Mouse (Mus musculus): ENCODE results near the gene Mcl1.
"Not testable (repeated sequence)": the region's sequence is repeated elsewhere in the genome, so short reads cannot be mapped to it uniquely, and the experiment has no call there.

Mcl1 gene

DNA sequence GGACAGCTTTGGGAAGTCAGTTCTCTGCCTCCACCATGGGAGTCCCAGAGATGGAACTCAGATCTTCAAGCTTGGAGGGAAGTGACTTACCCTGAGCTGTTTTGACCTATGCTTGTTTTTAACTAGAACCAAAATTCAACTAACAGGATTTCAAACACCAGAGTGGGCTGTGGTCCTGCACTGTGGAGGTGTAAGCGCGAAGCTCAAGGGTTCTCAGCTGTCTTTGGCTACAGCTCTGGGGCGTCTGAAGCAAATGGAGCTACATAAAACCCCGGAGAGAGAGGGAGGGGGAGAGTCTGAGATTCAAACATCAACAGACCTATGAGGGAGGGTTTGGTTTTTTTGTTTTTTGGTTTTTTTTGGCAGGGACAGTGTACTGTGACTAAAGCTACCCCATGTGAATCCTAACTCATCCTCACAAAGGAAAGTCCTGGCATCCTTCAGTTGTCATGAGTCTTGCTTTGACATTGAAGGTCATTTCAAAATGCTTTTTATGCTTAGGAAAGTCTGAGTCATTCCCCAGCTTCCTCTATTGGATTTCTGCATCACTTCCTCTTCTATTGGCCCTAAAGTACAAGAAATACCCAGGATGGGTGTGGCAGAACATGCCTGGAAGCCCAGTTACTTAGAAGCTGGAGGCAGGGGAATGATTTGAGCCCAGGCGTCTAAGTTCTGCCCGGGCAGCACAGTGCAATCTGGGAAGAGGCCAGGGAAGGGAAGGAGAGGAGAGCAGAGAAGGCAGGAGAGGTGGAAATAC is 8.1 kb upstream of the Mcl1 start:
- DNase-seq (ENCODE audit: low spot score in 2 of 2): no peak

GRCm38 (mm10) chr3:95651033-95651373 is 7.6 kb upstream of the Mcl1 start:
- DNase-seq (ENCODE audit: low spot score in 2 of 2): no peak

DNA sequence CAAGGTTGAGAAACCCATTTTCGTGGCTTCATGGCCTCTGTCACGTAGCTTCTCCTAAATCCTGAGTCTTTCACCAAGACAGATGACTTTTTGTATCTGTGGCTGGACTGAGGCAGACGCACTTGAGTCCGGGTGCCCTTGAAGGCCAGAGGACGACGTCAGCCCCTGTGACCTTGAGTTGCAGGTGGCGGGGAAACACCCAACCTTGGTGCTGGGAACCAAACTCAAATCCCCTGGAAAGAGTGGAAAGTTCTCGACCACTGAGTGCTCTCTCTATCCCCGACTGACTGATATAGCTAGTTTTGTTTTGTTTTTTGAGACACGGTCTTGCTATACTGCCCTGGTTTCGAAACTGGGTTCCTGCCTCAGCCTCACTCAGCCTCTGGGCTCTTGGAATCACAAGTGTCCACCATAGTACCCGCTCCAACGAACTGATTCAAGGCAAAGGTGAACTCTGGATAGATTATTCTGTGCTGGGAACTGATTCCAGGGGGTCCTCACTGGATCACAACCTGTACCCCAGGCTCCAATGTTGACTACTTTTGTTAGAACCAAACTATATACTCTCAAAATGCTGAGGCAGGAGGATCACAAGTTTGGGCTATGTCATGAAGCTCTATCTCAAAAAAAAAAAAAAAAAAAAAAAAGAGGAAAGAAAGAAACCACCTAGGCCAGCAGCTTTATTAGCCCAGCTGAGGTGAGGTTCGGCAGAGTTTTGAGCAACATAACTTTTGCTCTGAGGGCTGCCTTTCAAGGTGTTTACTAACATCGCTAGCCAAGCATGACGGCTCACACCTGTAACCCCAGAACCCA is 7.0 kb upstream of the Mcl1 start:
- no peak for DNase-seq (ENCODE audit: low spot score in 2 of 2)

GRCm38 (mm10) chr3:95652204-95652811 is 6.3 kb upstream of the Mcl1 start:
- DNase-seq (ENCODE audit: low spot score in 2 of 2): no peak

GRCm38 (mm10) chr3:95652871-95653270 is 5.7 kb upstream of the Mcl1 start:
- DNase-seq (ENCODE audit: low spot score in 2 of 2): no peak

- no peak for DNase-seq (ENCODE audit: low spot score in 2 of 2)
Measured at GRCm38 (mm10) chr3:95653473-95654034, 5.0 kb upstream of the Mcl1 start.

DNA sequence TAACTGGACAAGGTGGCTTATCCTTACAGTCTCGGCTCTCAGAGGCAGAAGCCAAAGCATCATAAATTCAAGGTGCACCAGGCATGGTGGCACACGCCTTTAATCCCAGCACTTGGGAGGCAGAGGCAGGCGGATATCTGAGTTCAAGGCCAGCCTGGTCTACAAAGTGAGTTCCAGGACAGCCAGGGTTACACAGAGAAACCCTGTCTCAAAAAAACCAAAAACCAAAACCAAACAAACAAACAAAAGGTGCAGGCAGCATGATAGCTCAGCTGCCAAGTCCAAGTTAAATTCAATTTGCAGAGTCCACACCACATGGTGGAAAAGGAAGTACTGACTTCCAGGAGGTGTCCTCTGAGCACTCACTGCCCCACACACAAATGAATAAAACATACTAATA is 4.2 kb upstream of the Mcl1 start:
- not testable (repeated sequence) for DNase-seq (ENCODE audit: low spot score in 2 of 2)

GRCm38 (mm10) chr3:95655437-95655836 is 3.2 kb upstream of the Mcl1 start:
- no peak for DNase-seq (ENCODE audit: low spot score in 2 of 2)

DNA sequence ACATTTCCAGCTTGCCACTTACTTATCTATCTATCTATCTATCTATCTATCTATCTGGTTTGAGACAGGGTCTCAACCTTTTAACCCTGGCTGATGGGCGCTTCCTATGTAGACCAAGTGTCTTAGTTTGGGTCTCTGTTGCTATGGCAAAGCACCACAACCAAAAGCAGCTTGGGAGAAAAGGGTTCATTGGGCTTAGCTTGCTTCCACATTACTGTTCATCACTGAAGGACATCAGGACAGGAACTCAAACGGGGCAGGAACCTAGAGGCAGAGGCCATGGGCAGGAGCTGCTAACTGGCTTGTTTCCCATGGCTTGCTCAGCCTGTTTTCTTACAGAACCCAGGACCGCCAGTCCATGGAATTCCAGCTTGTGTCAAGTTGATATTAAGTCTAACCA is 1.5 kb upstream of the Mcl1 start:
- no peak for DNase-seq (ENCODE audit: low spot score in 2 of 2)

GRCm38 (mm10) chr3:95657711-95658110 is 877 bp upstream of the Mcl1 start:
- no peak for DNase-seq (ENCODE audit: low spot score in 2 of 2)

DNA sequence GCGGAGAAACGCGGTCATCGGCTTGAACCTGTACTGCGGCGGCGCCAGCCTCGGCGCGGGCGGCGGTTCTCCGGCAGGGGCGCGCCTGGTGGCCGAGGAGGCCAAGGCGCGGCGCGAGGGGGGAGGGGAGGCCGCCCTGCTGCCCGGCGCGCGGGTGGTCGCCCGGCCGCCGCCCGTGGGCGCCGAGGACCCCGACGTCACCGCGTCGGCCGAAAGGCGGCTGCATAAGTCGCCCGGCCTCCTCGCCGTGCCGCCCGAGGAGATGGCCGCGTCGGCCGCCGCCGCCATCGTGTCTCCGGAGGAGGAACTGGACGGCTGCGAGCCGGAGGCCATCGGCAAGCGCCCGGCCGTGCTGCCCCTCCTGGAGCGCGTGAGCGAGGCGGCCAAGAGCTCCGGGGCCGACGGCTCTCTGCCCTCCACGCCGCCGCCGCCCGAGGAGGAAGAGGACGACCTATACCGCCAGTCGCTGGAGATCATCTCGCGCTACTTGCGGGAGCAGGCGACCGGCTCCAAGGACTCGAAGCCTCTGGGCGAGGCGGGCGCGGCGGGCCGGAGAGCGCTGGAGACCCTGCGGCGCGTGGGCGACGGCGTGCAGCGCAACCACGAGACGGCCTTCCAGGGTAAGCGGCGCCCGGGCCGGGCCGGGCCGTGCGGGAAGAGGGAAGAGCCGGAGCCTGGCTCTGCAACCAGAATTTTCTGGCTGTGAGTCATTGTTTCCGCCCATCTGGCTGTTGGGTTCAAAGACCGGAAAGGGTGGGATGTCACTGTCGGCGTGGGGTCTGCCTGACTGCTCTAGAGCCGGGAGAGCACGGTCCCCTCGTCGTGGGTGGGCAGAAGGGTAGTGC is 502 bp downstream of the Mcl1 start:
- peak; percentile 59 to 77 for DNase-seq (ENCODE audit: low spot score in 2 of 2)

DNA sequence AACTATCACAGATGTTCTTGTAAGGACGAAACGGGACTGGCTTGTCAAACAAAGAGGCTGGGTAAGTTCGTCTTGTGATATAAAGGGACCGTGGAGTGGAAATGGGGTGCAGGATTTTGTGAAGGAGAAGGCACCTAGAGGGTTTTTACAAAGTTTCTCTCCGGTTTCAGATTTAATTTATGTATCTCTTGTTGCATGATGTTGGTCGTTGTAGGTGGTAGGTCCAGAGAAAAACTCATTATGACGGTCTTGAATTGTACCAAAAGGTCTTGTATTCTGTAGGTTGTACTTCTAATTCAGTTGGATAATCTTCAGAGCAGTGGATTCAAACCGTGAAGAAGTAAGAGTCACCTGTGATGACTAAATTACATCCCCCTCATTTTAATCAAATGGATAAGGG is 1.4 kb downstream of the Mcl1 start:
- DNase-seq (ENCODE audit: low spot score in 2 of 2): no peak

DNA sequence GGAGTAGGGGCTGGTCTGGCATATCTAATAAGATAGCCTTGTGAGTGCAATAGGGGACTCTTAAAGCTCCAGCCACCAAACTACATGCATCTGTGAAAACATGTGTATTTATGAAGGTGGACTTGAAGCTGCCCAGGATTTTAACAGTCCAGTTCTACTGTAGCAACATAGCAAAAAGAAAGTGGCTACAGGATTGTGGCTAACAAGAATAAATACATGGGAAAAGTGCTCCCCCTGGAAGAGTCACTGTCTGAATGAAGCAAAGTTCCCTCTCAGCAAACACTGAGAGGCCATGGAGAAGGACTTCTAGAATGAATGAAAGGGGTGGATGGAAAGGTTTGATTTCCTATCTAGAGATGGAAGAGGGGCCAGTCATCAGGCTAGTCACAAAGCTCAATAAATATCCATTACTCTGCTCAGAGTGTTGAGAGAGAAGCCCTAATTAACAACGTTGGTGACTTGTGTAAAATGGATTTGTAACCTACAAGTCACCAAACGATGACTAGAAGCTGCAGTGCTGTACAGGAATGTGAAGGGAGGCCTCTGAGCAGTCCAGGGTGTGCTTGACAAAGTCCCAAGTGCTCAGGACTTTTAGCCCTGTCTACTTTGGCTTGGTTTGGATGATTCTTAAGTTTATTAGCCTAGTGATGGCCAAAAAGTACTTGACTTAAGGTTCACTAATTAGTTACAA is 2.3 kb downstream of the Mcl1 start:
- DNase-seq (ENCODE audit: low spot score in 2 of 2): no peak

- DNase-seq (ENCODE audit: low spot score in 2 of 2): no peak
Measured at GRCm38 (mm10) chr3:95661945-95662715, 3.5 kb downstream of the Mcl1 start.

- DNase-seq (ENCODE audit: low spot score in 2 of 2): no peak
Measured at GRCm38 (mm10) chr3:95662724-95663449, 4.3 kb downstream of the Mcl1 start.

GRCm38 (mm10) chr3:95663486-95663885 is 4.9 kb downstream of the Mcl1 start:
- no peak for DNase-seq (ENCODE audit: low spot score in 2 of 2)

DNA sequence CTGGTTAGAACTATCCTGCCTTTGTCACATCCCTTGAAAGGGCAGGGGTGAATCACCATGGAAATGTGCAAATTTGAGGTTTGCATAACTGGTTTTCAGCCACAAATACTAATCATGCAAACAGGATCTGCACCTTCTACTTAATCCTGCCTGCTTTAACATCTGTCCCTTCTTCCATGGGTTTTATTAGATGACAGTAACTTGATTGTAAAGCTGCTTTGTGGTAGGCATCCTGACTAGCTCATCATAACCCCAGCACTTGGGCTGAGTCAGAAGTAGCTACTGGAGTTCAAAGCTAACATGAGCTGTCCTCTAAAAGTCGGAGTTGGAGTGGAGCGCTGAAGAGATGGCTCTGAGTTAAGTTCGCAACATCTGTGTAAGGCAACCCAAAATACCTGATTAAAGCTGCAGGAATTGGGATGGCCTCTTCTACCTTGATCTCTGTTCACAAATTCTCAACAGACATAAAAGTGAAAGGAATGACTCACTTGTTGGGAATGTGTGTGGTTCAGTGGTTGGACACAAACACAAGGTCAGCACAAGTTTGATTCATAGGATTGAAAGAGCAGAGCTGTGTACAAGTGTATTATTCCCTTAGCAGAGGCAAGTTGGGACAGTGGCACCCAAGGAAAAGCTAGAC is 5.5 kb downstream of the Mcl1 start:
- DNase-seq (ENCODE audit: low spot score in 2 of 2): no peak

DNA sequence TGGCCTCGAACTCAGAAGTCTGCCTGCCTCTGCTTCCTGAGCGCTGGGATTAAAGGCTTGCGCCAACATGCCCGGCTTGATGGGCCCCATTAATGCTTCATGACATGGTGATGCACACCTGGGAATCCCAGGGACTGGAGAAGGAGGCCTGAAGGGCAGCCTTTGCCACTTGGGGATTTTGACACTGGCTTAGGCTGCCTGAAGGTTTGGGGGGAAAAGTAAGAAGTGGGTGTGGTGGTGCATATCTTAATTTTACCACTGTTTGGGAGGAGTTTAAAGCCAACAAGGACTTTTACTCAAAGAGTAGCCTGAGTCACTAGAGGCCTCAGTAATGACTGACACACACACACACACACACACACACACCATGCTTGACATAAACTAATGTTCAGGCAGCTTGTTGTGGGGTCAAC is 6.4 kb downstream of the Mcl1 start:
- DNase-seq (ENCODE audit: low spot score in 2 of 2): no peak
